Mouse (Mus musculus) frontal cortex, postnatal 25 days (tissue): ENCODE results near the gene Clstn1.
"Not testable (repeated sequence)": the region's sequence is repeated elsewhere in the genome, so short reads cannot be mapped to it uniquely, and the experiment has no call there.

ENCODE experiments used
- DNase-seq, 2 experiments: peaks; one replicate each; pipeline ENCODE4 v3.0.0; 2022; ENCODE audit warnings: low spot score in 2 of 2

Clstn1 gene

DNA sequence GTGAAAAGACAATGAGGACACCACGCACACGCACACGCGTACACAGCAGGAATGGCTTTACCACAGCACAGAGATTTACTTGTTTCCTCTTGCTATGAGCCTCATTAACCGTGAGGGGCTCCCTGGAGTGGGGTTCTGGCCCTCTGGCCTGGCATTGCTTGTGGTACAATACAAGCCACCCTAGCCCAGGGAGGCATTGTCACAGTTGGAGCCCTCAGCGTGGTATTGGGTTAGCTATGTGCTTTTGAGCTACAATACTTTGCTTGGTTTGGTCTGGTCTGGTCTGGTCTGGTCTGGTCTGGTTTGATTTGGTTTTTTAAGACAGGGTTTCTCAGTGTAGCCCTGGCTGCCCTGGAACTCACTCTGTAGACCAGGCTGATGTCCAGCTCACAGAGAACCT is 13.3 kb downstream of the Clstn1 start:
- DNase-seq = no peak

DNA sequence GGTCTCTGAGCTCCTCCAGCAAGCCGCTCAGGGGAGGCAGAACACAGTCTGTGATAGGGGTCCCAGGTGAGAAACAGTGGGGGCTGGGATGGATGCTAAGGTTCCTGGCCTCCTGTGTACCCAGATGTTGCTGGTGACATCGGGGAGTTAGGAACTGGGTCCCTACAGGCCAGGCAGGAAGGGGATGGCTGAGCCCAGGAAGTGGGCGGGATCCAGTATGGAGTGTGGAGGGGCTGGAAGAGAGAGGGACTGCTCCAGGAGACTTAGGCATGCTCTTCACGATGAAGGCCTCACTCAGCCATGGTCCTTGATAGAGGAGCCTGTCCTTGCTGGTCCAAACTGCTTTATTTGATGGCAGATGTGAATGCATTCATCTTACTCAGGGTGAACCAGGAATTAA is 13.9 kb downstream of the Clstn1 start:
- DNase-seq = no peak

DNA sequence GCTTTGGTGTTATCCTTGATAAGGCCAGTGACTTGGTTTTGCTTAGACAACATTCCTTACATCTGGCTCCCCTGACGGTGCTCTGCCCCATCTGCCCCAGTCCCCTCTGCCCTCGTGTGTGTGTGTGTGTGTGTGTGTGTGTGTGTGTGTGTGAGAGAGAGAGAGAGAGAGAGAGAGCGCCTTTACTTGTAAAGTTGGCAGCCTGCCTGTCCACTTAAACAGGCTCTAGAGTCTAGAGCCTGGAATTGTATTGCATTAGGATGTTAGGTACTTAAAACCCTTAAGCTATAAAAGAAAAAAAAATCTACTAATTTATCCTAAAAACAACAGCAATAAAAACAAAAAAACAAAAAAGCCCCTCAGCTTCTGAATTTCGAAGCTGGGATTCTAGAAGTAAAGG is 15.2 kb downstream of the Clstn1 start:
- no peak for DNase-seq

DNA sequence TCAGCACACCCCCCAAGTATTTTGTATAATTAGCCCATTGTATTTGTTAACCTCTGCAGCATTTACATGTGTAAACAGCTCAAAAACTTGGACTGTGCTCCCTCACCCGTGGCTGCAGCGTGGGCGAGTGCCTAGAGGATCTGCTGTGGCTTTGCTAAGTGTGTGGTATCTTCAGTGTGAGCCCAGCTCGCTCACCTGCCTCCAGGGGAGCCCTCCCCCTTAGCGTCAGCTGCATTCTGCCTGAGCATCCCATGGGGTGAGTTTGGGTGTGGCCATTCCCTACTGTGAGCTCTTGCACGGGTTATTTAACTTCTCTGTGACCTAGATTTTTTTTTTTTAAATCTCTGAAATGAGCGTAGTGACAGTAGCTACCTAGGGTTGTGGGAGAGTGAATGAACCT is 16.0 kb downstream of the Clstn1 start:
- no peak for DNase-seq

DNA sequence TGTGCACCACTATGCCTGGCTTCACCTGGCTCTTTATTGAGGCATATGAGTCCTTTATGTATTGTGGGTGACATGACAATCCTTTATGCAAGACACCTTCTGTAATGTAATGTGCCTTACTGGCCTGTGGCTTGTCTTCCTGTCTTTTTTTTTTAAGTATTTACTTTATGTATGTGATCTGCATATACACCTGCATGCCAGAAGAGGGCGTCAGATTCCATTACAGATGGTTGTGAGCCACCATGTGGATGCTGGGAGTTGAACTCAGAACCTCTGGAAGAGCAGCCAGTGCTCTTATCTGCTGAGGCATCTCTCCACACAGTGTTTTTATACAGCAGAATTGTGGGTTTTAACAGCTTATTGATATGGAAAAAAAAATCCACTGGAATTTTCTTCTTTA is 17.6 kb downstream of the Clstn1 start:
- DNase-seq = no peak

DNA sequence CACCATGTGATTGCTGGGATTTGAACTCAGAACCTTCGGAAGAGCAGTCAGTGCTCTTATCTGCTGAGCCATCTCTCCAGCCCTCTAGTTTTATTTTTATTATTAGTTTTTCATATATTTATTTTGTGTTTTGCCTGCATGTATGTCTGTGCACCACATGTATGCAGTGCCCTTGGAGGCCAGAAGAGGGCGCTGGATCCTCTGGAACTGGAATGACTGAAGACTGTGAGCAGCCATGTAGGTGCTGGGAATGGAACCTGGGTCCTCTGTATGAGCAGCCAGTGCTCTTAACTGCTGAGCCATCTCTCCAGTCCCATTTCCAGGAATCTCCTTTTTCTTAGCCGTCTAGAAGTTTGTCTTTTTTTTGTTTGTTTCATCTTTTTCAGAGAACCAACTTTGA is 18.2 kb downstream of the Clstn1 start:
- no peak for DNase-seq

DNA sequence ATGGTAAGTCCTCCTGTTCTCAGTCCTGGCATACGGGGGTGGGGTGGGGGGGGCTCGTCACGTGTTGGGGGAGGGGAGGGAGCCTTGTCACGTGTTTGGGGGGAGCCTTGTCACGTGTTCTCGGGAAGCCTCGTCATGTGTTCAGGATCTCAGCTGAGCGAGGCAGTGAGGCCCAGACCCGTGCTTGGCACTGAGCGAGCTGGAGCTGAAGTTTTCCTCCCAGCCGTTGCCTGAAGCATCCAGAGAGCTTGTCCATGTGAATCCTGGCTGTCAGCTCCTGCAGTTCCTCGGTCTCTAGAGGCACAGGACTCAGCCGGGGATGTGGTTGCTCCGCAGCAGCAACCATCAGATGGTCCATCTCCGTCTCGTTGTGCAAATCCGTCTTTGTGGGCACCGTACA is 19.8 kb downstream of the Clstn1 start:
- no peak for DNase-seq

DNA sequence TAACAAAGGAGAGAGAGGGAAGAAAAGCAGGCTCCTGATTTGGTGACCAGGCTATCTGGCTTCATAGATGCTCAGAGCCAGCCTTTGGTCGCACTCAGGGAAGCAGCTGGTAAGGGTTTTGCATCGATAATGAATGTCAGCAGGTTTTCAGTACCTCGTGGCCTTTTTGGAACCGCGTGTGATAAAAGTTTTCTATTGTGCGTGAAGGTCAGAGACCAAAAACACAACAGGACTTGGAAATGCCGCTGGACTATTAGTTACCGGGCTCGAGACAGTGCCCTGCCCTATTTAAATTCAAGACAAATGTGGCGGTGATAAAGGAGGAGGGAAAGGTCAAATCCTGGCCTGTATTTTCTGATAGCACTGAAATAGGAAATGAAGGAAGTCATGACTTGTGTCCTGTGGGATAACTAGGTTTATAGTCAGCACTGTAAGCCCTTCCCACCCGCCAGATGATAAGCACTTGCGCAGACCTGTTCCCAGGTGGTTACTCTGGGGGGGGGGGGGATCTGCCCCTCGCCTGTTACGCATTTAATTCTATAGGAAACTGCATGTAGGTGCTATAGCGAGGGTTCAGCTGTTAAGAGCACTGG is 20.6 kb downstream of the Clstn1 start:
- DNase-seq = no peak

DNA sequence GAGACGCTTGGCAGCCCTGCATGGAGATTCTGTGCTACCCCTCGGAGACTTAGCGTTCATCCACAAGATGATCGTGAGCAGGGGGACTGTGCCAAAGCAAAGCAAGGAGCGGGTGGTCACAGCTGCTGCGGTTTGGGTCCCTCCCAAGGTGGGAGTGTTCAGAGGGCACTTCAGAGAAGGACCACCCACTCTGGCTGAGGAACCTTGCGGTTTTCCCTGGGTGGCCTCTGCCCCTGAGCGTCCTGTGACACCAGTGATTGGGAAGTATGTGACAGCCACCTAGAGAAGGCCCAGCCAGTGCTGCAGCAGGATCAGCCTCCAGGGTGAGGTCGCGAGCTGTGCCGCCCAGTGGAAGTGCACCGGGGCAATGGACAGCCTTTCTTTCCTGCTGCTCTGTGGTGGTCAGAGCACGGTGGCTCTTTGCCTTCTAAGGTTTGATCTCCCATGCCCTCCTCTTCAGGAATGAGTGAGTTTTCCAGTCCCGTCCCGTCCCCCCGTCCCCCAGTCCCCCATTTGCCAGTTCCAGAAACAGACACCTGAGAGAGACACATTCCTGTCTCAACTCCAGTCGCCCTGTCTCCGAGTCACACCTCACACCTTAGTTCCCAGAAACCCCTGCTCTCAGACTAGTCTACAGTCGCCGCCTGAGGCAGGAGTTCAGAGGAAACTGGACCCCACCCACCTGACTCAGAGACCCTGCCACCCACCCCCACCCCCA is 21.5 kb downstream of the Clstn1 start:
- no peak for DNase-seq

DNA sequence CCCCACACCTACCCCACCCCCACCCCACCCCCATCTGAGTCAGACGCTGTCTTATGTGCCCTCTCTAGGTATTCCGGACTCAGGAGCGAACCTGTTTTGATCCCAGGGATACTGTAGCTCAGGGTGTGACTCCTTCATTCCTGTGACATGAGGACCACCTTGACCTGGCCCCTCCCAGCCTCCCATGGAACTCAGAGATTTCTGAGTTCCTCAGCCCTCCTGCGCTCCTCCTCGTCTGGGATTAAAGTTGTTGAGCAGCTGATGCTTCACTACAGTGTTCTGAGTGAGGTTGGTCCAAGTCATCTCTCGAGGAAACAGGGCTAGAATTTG is 22.0 kb downstream of the Clstn1 start:
- no peak for DNase-seq

DNA sequence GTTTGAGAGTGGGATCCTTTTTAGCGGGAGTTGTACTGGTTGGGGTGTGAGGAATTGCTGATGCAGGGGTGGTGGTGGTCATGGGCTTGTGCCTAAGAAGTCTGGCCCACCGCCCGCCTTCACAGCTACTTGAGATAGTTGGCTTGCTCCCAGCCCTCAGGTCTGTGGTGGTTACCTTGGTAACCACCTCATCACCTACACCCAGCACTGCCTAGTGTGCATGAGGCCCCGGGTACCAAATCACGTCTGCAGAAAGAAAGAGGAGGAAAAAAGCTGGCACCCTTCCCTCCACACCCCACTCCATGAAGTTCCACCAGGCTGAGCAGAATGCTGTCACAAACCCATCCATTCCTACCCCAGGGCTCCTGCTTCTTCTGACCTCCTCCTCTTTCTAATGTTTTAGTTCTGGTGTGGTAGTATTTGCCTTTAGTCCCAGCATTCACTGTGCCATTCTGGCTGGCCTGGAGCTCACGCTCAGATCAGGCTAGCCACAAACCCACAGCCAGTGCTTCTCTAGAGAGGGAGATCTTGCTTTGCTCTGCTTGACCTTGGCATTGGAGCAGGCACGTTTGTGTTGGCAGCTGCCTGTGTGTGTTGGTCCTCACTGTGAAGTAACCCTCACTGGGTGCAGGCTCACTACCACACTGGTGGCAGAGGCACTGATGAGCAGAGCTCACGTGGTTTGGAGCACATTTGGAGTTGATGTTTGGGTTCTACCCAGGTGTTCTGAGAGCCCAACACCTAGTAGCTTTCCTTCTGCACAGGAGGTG is 23.2 kb downstream of the Clstn1 start:
- peak in 1 of 2 experiments; percentile 48 for DNase-seq

DNA sequence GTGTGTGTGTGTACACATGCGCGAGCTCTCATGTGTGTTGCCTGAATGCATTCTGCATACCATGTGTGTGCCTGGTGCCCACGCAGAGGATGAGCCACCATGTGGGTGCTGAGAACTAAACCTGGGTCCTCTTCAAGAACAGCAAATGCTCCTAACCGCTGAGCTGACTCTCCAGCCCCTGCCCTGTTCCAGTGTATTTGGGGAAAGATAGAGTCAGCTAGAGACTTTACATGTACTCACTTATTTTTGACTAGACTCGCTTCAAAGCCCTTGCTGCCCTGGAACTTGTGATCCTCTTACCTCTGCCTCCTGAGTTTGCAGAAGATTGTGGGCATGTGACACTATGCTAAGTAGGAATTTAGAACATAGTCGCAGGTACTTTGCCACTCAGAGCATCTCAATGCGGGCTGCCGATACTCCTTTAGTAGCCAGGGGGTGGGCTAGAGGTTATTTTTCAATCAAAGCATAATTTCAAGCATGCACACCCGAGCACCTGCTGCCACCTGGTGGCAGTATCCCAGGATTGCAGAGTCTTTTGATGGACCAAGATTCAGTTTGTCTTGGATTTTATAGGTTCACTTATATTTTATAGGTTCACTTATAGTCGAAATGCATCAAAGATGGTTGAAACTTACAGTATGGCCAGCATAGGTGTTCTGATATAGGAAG is 25.2 kb downstream of the Clstn1 start:
- DNase-seq = peak in 1 of 2 experiments; percentile 52

DNA sequence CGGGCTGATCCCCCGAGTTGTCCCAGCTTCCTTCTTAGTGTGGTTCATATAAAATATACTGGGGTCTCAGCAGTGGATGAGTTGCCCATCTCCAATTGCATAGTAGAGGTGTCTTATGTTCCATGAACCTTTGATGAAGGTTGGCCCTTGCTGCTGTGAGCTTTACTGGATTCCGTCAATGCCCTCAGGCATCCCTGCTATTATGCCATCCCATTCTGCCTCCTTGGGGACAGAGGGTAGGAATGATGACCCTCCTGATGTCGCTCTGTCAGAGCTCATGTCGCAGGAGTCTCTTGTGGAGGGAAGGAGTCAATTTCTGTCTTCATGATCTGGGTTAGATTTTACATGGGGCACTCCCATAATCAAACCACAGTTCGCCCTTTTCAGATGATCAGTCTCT is 27.2 kb downstream of the Clstn1 start:
- not testable (repeated sequence) for DNase-seq

DNA sequence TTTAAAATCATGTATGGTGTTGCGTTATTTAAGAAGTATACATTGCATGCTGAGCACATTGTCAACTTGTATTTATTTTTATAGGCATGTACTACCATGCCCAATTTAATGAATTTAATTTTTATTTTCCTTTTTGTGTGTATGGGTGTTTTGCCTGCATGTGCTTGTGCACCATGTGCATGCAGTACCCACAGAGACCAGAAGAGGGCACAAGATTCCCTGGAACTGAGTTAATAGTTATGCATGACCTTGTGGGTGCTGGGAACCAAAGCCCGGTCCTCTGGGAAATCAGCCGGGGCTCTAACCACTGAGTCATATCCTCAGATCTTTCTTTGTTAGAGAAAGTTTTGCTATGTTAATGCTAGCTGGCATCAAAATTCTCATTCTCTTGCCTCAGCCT is 28.6 kb downstream of the Clstn1 start:
- DNase-seq = no peak

DNA sequence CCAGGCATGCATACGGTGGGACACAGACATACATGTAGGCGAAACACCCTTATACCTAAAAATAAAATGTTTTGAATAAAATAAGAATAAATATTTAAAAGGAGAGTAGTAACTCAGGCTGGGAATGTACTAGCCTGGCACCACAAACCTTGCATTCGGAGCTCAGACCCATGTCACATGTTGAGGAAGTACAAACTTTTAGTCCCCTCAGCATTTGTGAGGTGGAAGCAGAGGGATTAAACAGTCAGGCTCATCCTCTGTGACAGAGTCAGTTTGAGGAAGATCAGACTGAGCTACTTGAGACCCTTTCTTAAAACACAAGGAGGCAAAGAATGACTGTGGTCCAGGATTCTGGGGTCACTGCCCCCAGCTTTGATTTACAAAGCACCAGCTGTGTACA is 30.7 kb downstream of the Clstn1 start:
- not testable (repeated sequence) for DNase-seq

DNA sequence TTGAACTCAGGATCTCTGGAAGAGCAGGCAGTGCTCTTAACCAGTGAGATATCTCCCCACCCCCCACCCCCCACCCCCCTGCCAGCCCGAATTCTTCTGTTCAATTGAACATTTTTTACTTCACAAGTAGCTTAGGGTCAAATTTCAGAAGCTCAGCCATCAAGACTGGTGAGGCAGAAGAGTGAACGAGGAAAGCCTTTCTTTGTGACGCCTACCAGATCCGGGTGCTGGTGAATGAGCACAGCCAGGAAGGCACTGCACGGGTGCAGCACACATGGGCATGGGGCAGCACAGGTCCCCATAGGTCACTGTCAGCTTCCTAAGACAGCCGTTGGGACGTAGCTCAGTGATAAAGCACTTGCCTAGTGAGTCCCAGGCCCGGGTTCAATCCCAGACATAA is 33.7 kb downstream of the Clstn1 start:
- no peak for DNase-seq

DNA sequence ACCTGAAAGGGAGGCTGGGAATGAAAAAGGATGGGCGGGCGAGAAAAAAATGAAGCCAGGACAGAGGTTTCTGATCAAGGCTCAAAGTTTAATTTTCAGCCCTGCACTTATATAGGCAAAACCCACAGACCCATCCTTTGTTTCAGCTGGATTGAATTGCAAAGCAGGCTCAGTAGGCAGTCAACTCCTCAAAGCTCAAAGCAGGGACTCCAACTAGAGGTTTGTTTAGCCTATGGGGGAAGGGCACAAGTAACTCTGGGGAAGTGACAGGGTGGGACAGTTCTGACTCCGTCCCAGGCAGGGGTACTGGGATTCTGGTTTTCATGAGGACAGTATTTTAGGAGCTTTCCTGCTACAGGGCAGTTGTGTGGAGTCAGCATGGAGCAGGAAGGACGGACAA is 35.0 kb downstream of the Clstn1 start:
- no peak for DNase-seq

DNA sequence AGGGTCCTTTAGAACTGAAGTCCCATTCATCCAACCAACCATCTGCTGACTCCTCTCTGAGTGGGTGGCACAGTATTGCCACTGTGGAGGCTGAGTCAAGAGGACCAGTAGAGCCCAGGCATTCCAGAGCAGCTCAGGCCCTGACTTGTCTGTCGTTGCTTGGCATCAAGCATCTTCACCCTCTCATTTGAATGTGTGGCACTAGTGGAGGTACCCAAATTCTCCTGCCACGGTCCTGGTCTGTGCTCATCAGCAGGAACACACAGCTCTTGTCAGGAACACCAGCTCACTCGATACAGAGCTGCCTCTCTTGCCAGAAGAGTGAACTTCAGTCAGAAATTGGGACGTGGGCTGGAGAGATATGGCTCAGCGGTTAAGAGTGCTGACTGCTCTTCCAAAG is 37.4 kb downstream of the Clstn1 start:
- DNase-seq = no peak

DNA sequence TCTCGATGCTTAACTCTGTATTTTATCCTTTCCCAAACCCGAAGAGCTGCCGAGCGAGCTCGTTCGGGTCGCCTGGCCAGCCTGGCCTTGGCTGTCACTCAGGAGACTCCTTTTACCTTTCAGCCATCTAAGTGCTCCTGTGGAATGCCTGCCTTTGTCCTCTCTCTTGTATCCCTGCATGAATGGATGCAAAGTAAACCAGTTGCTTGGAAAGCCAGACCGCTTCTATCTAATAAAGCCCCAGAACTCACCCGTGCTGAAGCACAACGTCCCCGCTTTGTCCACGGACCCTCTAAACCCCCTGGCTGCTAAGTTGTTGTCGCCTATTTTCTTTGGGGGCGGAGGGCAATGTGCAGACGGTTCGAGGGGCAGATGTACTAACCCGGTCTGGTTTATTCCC is 40.5 kb downstream of the Clstn1 start:
- no peak for DNase-seq

DNA sequence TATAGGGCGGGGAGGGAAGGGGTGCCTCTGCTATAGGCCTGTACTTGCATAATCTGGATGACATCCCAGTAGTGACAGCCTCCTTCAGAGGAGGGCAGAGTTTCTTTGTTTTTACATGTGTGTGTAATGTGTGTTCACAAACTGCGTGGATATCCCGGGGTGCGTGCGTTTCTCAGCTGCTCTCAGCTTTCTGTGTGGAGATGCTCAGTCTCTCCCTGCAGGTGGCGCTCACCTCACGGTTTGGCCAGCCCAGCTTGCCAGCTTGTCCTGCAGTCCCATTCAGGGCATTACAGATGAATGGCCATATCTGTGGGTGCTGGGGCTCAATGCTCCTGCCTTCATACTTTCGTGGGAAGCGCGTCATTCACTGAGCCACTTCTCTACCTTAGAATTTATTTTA is 42.1 kb downstream of the Clstn1 start:
- peak in 1 of 2 experiments; percentile 53 for DNase-seq

DNA sequence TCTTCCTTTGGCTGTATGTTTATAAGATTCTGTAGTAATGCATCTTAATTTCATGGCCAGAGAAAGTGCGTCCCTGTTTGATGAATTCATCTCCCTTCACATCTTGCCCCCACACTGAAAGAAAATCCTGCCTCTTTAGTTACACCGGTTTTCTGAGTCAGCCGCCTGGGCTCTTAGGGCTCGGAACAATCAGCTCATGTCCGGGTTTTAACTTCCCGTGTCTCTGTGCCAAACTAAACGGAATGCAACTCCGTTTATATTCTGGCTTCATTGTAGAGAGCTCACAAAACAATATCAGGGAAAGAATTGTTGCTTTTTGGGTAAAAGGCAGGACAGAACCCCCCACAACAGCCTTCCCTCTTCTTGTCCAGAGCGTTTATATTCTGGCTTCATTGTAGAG is 42.5 kb downstream of the Clstn1 start:
- DNase-seq = no peak

DNA sequence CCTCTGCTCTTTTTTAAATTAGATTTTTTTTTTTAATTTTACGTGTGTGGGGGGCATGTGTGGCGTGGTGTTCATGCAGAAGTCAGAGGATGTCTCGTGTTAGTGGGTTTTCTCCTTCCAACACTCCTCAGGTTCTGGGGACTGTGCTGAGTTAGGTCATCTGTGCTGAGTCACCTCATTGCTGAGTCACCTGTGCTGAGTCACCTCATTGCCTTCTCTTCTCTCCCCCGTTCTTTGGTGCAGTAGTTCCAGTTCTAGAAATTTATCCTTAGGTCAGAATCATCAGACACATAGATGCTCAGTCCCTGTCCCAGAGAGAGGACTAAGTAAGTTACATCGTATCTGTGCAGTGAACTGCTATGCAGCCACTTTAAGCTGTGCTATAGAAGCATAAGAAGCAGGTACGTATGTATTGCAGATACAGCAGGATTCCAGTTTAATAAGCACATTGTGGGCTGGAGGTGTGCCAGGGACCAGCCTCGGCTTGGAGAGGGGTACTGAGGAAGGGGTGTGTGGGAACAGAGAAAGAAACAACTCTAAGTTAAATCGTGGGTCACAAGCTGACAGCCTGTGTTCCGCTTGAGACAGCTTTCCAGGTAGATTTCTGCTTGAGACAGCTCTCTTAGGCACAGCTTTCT is 46.5 kb downstream of the Clstn1 start:
- DNase-seq = no peak
